Mouse (Mus musculus): Measurements from ENCODE around the gene Kcna2.

- no peak for TF ChIP-seq CTCF (IDR thresholded peaks at IDR 0.05; ENCODE audit: borderline replicate concordance, extremely low read depth, insufficient read depth, insufficient read length)
- no peak for TF ChIP-seq POLR2A (IDR thresholded peaks at IDR 0.05; ENCODE audit: borderline replicate concordance, extremely low read depth, insufficient read depth, insufficient read length, poor library complexity, severe bottlenecking)
Measured at GRCm38 (mm10) chr3:107101456-107101786, 475 bp downstream of the Kcna2 start.

Data from brain, embryonic 14.5 days (tissue).